In genomic region chr14:27269836-27270235, GRCm38 (mm10) we compare ENCODE assay signal across 10 mouse cellular contexts.
A peak's percentile ranks its signal among the peaks of the same experiment; 100 is the strongest.
DNase-seq lines count a peak whose midpoint lies in the region; TF ChIP-seq lines count a peak whose summit lies in the region.
"Had no signal": no experiment of that assay in that cellular context is flagged by ENCODE, and none has a peak within 500 bp of the region (broad histone marks: within the 10 kb centered on the region; RNA-seq: fewer than 3 reads in every experiment).

No protein-coding gene starts in this region.

- no peak overlapping the region for H3K4me3 ChIP-seq in ES-Bruce4 (ENCODE audit: low read depth, low read length)
- H3K4me3 ChIP-seq: erythroblast, embryonic 14.5 days; limb, embryonic 13.5 days had no signal

- peak; percentile 82 for DNase-seq in cerebellum, adult 11 months
- peak; percentile 39 to 64 for DNase-seq in frontal cortex, postnatal 10 days (ENCODE audit: low spot score in 2 of 2)
- DNase-seq in left cerebral cortex, adult 9 months (ENCODE audit: low spot score in 2 of 2): peak; percentile 71 to 90
- no peak for DNase-seq in thymus, postnatal 10 days (ENCODE audit: low spot score in 2 of 2)
- no peak for DNase-seq in adrenal gland, postnatal 25 days
- no peak for DNase-seq in gastrocnemius, postnatal 4 days (ENCODE audit: low spot score in 2 of 2)
- DNase-seq: kidney, adult 18-20 months had no signal

- no peak for TF ChIP-seq EP300 in ES-Bruce4 (IDR thresholded peaks at IDR 0.05; ENCODE audit: insufficient read depth, low read depth, low read length)

- no peak for TF ChIP-seq POLR2A in ES-Bruce4 (IDR thresholded peaks at IDR 0.05; ENCODE audit: insufficient read depth, low read length)

- 0 out of 2 replicates have a peak, but pooled peaks cover 2% of the 10 kb centered on the region for H3K9me3 ChIP-seq in ES-Bruce4 (replicated peaks; ENCODE audit: control insufficient read depth, insufficient read depth, low read length, poor library complexity, severe bottlenecking)
- H3K9me3 ChIP-seq: limb, embryonic 13.5 days had no signal

- no peak overlapping the region for H3K9ac ChIP-seq in ES-Bruce4 (ENCODE audit: low read depth, poor library complexity, severe bottlenecking)
- H3K9ac ChIP-seq: limb, embryonic 13.5 days had no signal

- TF ChIP-seq CTCF in ES-Bruce4 (IDR thresholded peaks at IDR 0.05; ENCODE audit: low read depth, low read length): no peak

- H3K27me3 ChIP-seq in ES-Bruce4 (ENCODE audit: control insufficient read depth, insufficient read depth, low read length, poor library complexity, severe bottlenecking): no peaks in the 10 kb centered on the region
- H3K27me3 ChIP-seq: limb, embryonic 13.5 days had no signal

- no peaks in the 10 kb centered on the region for H3K36me3 ChIP-seq in ES-Bruce4 (ENCODE audit: control insufficient read depth, insufficient read depth, low read length, poor library complexity, severe bottlenecking)
- H3K36me3 ChIP-seq: limb, embryonic 13.5 days had no signal

- H3K4me1 ChIP-seq in ES-Bruce4 (ENCODE audit: control insufficient read depth, insufficient read depth, low read length): peaks cover 10% of the 10 kb centered on the region

- H3K27ac ChIP-seq in ES-Bruce4 (ENCODE audit: insufficient read depth, low read length): 0 out of 2 replicates have a peak overlapping the region, but pooled peaks have one; percentile 5
- H3K27ac ChIP-seq: limb, embryonic 13.5 days had no signal

Comparison
In these comparisons a context has a peak if more than half of its experiments do, and no peak if none do; other contexts are left out.
1. DNase-seq: peak in cerebellum, adult 11 months (single experiment), frontal cortex, postnatal 10 days (2 of 2) and left cerebral cortex, adult 9 months (2 of 2); none in thymus, postnatal 10 days (0 of 2), adrenal gland, postnatal 25 days (single experiment) and gastrocnemius, postnatal 4 days (0 of 2).